Mouse (Mus musculus) G1E (cell line): ENCODE results near the gene Cdk14.

Source experiments
- CTCF ChIP-seq: IDR thresholded peaks from 2 replicates; pipeline ENCODE4 v1.5.1; 2012; ENCODE audit warnings: low read depth, low read length, inconsistent platforms, mixed read lengths
- GATA1 ChIP-seq: IDR thresholded peaks from 2 replicates; pipeline ENCODE4 v1.6.1; 2012; ENCODE audit warnings: borderline replicate concordance, low read length, inconsistent platforms, mixed read lengths
- GATA2 ChIP-seq: IDR thresholded peaks from 2 replicates; pipeline ENCODE4 v1.6.1; 2012; ENCODE audit warnings: low read depth, low read length, inconsistent platforms, borderline replicate concordance
- POLR2AphosphoS5 ChIP-seq: IDR thresholded peaks from 2 replicates; pipeline ENCODE4 v1.6.1; 2012; ENCODE audit warnings: low read depth, low read length, inconsistent platforms; ENCODE audit not compliant: insufficient replicate concordance
- TAL1 ChIP-seq: conservative IDR thresholded peaks from 2 replicates; pipeline ENCODE4 v1.6.1; 2012; ENCODE audit warnings: low read depth, low read length, inconsistent platforms, mixed read lengths

DNA sequence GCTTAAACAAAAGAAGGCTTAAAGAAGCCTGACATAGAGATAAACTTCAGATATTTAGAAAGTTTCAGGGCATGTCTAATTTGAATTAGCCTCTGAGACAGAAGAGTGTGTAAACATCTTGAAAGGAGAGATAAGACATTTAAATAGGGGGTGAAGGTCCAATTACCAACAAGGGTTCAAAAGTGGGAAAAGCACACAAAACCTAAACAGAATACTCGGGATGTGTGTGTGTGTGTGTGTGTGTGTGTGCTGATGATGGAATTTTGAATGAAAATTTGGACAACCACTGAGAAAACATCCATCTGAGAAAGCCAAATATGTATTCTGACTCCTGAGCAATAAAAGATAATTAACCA is 208.4 kb downstream of the Cdk14 start:
- no peak for TF ChIP-seq GATA1
- no peak for TF ChIP-seq CTCF
- no peak for TF ChIP-seq POLR2AphosphoS5
- TF ChIP-seq TAL1: no peak
- TF ChIP-seq GATA2: no peak
